Mouse (Mus musculus): ENCODE measurements around the gene Uhrf1.

GRCm38 (mm10) chr17:56360451-56360850 lies 57.3 kb downstream of the Uhrf1 start:
- no peak for TF ChIP-seq POU5F1 (IDR thresholded peaks at IDR 0.05; ENCODE audit: borderline replicate concordance, low read length)
- TF ChIP-seq CTCF (conservative IDR thresholded peaks at IDR 0.05; ENCODE audit: low read length) = no peak
- TF ChIP-seq NANOG (IDR thresholded peaks at IDR 0.05; ENCODE audit: borderline replicate concordance, low read length) = no peak
